Mouse (Mus musculus): ENCODE measurements around the gene Myo1c. TPM values are rescaled to one million over a fixed set of nuclear protein-coding genes. Genes with fewer than 3 reads are reported as not detected.

Gene Myo1c
- polyA plus RNA-seq, 1 experiment from 2014 or later: 16.4 TPM

DNA sequence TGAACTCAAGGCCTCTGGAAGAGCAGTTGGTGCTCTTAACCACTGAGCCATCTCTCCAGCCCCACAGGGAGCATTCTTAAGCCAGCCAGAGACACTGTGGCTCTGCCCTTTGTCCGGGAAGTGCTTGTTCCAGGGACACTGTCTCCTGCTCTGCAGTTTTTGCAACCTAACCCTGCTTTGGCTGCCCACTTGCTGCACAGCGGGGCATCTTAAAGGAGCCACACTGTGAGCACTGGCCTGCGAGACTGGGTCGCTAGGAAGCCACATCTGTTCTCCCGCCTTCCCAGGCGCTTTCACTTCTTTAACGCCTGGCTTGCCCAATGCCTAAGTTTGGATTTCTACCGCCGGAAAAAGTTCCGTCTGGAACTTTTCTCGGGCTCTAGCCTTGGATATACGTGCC lies 65.3 kb downstream of the Myo1c start:
- Histone ChIP-seq H3K9me3 (replicated peaks) (no peaks in the 10 kb centered on the region; the same call in 1 of the 2 replicates), H3K27me3 (ENCODE audit: low read depth, poor library complexity, severe bottlenecking) (no peaks in the 10 kb centered on the region), H3K4me3 (no peak overlapping the region), H3K36me3 (no peaks in the 10 kb centered on the region), H3K4me1 (peaks cover 4% of the 10 kb centered on the region), H3K27ac (replicated peaks) (no peak overlapping the region)
- 12% methylated on average over 12 of the region's 12 CpGs for WGBS
- DNase-seq (ENCODE audit: low spot score): no peak

DNA sequence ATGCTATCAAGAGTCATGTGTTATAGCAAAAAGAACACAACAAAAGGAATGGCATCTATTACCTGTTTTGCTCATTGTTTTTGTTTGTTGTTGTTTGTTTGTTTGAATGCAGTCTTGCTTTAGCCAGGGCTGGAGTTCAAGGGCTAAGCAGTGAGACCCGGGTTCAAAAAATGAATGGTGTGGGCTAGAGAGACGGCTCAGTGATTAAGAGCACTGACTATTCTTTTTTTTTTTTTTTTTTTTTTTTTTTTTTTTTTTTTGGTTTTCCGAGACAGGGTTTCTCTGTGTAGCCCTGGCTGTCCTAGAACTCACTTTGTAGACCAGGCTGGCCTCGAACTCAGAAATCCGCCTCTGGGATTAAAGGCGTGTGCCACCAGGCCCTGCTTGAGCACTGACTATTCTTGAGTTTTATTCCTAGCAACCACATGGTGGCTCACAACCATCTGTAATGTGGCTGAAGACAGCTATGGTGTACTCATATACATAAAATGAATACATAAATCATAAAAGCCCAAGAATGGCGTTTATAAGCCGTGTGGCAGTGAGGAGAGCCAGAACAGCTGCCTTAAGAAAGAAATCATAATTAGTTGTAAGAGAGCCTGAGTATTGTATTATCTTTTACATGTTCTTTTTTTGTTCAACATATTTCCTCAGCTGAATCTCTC lies 66.5 kb downstream of the Myo1c start:
- H3K4me1 ChIP-seq: peaks cover 4% of the 10 kb centered on the region
- no peak overlapping the region for H3K27ac ChIP-seq (replicated peaks)
- WGBS: 87% methylated on average over 8 of the region's 8 CpGs
- H3K4me3 ChIP-seq: no peak overlapping the region
- no peaks in the 10 kb centered on the region for H3K27me3 ChIP-seq (ENCODE audit: low read depth, poor library complexity, severe bottlenecking)
- no peak for DNase-seq (ENCODE audit: low spot score)
- H3K36me3 ChIP-seq: no peaks in the 10 kb centered on the region; the same call in 1 of the 2 replicates
- peaks cover 5% of the 10 kb centered on the region; the same call in 1 of the 2 replicates for H3K9me3 ChIP-seq (replicated peaks)

DNA sequence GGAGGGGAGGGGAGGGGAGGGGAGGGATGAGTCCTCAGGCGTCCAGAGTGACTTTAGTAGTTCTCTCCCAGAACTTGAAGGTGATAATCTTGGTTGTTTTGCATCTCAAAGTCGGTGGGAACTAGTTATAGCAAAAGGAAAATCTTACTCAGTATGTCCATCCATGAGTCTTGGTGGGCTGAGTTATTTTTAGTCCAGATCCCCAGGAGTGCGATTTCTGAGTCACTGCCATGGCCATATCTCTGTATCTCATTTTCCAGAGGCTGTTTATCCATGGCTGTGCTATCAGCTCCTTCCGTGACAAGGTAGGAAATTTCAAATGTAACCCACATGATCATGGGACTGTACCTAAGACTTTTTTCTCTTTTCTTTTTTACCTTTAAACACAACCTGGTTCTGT lies 72.0 kb downstream of the Myo1c start:
- DNase-seq (ENCODE audit: low spot score): no peak
- Histone ChIP-seq H3K4me3 (no peak overlapping the region), H3K9me3 (replicated peaks) (peaks cover 5% of the 10 kb centered on the region; the same call in 1 of the 2 replicates), H3K27ac (replicated peaks) (no peak overlapping the region), H3K27me3 (ENCODE audit: low read depth, poor library complexity, severe bottlenecking) (no peaks in the 10 kb centered on the region), H3K4me1 (no peaks in the 10 kb centered on the region), H3K36me3 (no peaks in the 10 kb centered on the region; the same call in 1 of the 2 replicates)
- WGBS: 67% methylated on average over 4 of the region's 4 CpGs

Other genes with a start within 250 kb of the Myo1c start
- 69.6 and 70.2 TPM in 2 replicates for gene Serpinf1, start 227.8 kb upstream of the Myo1c start, polyA plus RNA-seq (2016; fragmentation: Nextera tagmentation; extraction: Ambion mirVana)
- gene Serpinf2, start 210.9 kb upstream of the Myo1c start, polyA plus RNA-seq (2016; fragmentation: Nextera tagmentation; extraction: Ambion mirVana): not detected in 2 replicates
- 5.7 and 7.5 TPM in 2 replicates for gene Wdr81, start 195.8 kb upstream of the Myo1c start, polyA plus RNA-seq (2016; fragmentation: Nextera tagmentation; extraction: Ambion mirVana)
- gene Tlcd2, start 188.8 kb upstream of the Myo1c start, polyA plus RNA-seq (2016; fragmentation: Nextera tagmentation; extraction: Ambion mirVana): 10.2 and 10.6 TPM in 2 replicates
- 67.3 and 72.2 TPM in 2 replicates for gene Prpf8, start 163.7 kb upstream of the Myo1c start, polyA plus RNA-seq (2016; fragmentation: Nextera tagmentation; extraction: Ambion mirVana)
- 0.35 and 0.44 TPM in 2 replicates for gene Rilp, start 140.4 kb upstream of the Myo1c start, polyA plus RNA-seq (2016; fragmentation: Nextera tagmentation; extraction: Ambion mirVana)
- 4.7 and 4.8 TPM in 2 replicates for gene Scarf1, start 137.0 kb upstream of the Myo1c start, polyA plus RNA-seq (2016; fragmentation: Nextera tagmentation; extraction: Ambion mirVana)
- gene Slc43a2, start 118.8 kb upstream of the Myo1c start, polyA plus RNA-seq (2016; fragmentation: Nextera tagmentation; extraction: Ambion mirVana): 6.5 and 8.2 TPM in 2 replicates
- gene Pitpna, start 62.4 kb upstream of the Myo1c start, polyA plus RNA-seq (2016; fragmentation: Nextera tagmentation; extraction: Ambion mirVana): 63.4 and 65.5 TPM in 2 replicates
- 19.6 and 23.8 TPM in 2 replicates for gene Inpp5k, start 19.5 kb upstream of the Myo1c start, polyA plus RNA-seq (2016; fragmentation: Nextera tagmentation; extraction: Ambion mirVana)
- gene Crk, start 28.8 kb downstream of the Myo1c start, polyA plus RNA-seq (2016; fragmentation: Nextera tagmentation; extraction: Ambion mirVana): 127 and 133 TPM in 2 replicates
- gene Ywhae, start 82.4 kb downstream of the Myo1c start, polyA plus RNA-seq (2016; fragmentation: Nextera tagmentation; extraction: Ambion mirVana): 1,400 and 1,401 TPM in 2 replicates
- gene Doc2b, start 145.5 kb downstream of the Myo1c start, polyA plus RNA-seq (2016; fragmentation: Nextera tagmentation; extraction: Ambion mirVana): 0.46 and 0.57 TPM in 2 replicates